Comparison of ENCODE assay signal across 14 mouse cellular contexts in the genomic region with DNA sequence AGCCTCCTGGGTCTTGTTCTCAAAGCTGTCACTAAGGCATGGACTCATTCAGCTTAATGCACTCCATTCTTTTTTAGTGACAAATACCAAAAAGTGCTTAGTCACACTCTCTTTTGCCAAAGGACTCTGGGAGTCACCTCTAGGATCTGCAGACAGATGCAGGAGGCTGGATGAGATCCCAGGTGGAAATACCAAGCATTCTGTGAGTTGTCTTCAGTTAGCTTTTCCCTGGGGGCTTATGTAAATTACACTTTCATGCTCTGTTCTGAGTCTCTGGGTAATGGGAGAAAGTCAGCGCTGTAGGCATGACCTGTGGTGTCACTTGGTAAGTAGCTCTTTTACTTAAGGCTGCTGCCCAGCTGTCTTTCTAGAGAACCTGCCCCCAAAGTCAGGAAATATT. TPM values are rescaled to one million over a fixed set of nuclear protein-coding genes. Genes with fewer than 3 reads are reported as not detected.
DNase-seq lines count a peak whose midpoint lies in the region; ATAC-seq and TF ChIP-seq lines count a peak whose summit lies in the region.
"Had no signal": no experiment of that assay in that cellular context is flagged by ENCODE, and none has a peak within 500 bp of the region (broad histone marks: within the 10 kb centered on the region; RNA-seq: fewer than 3 reads in every experiment).

No protein-coding gene starts in this region.

- no peak overlapping the region for H3K9ac ChIP-seq in heart, embryonic 11.5 days (ENCODE audit: low read depth, low read length)
- no peak overlapping the region for H3K9ac ChIP-seq in lung, postnatal 0 days (replicated peaks; ENCODE audit: low read depth)
- H3K9ac ChIP-seq: hindbrain, embryonic 12.5 days; lung, embryonic 15.5 days had no signal

- no peaks in the 10 kb centered on the region for H3K9me3 ChIP-seq in heart, embryonic 11.5 days (replicated peaks; ENCODE audit: control insufficient read depth, low read length)
- H3K9me3 ChIP-seq in lung, postnatal 0 days (ENCODE audit: low read length) = no peaks in the 10 kb centered on the region
- H3K9me3 ChIP-seq: hindbrain, embryonic 12.5 days; lung, embryonic 15.5 days had no signal

- intact Hi-C loops in left cerebral cortex, postnatal 14 days (cut with DNase I) = no loop called here

- H3K27me3 ChIP-seq in heart, embryonic 11.5 days (ENCODE audit: control insufficient read depth, insufficient read depth, low read length) = no peaks in the 10 kb centered on the region
- no peaks in the 10 kb centered on the region for H3K27me3 ChIP-seq in lung, postnatal 0 days (replicated peaks; ENCODE audit: insufficient read depth, low read length)
- H3K27me3 ChIP-seq: hindbrain, embryonic 12.5 days; lung, embryonic 15.5 days had no signal

- WGBS in heart, embryonic 11.5 days (ENCODE audit: insufficient replicate concordance) = 21% methylated on average over 1 of the region's 1 CpGs
- WGBS in lung, postnatal 0 days = 33% methylated on average over 1 of the region's 1 CpGs

- no peak for ATAC-seq in heart, embryonic 11.5 days (replicated peaks; ENCODE audit: insufficient number of reproducible peaks, low FRiP score, low TSS enrichment)
- ATAC-seq in lung, postnatal 0 days = no peak
- ATAC-seq in activated CD4-positive, CD25-positive, alpha-beta regulatory T cell, adult 4 months = no peak

- TF ChIP-seq CTCF in lung, postnatal 0 days (IDR thresholded peaks at IDR 0.05) = no peak

- peaks cover 3% of the 10 kb centered on the region; the same call in 1 of the 2 replicates for H3K4me1 ChIP-seq in heart, embryonic 11.5 days (ENCODE audit: control insufficient read depth, insufficient read depth, low read length)
- peaks cover 7% of the 10 kb centered on the region; the same call in 1 of the 2 replicates for H3K4me1 ChIP-seq in lung, postnatal 0 days (ENCODE audit: insufficient read depth, low read depth, low read length)

- H3K4me2 ChIP-seq in heart, embryonic 11.5 days = no peak overlapping the region
- H3K4me2 ChIP-seq in lung, postnatal 0 days (replicated peaks; ENCODE audit: low read depth, low read length) = no peak overlapping the region
- H3K4me2 ChIP-seq: hindbrain, embryonic 12.5 days; lung, embryonic 15.5 days had no signal

- no peaks in the 10 kb centered on the region for H3K36me3 ChIP-seq in heart, embryonic 11.5 days (ENCODE audit: control insufficient read depth, insufficient read depth, low read length)
- H3K36me3 ChIP-seq in lung, postnatal 0 days (ENCODE audit: insufficient read depth, low read length) = no peaks in the 10 kb centered on the region
- H3K36me3 ChIP-seq: hindbrain, embryonic 12.5 days; lung, embryonic 15.5 days had no signal

- DNase-seq in heart, adult 11 months = peak; percentile 89
- peak; percentile 21 for DNase-seq in lung, postnatal 0 days (ENCODE audit: low spot score)
- no peak for DNase-seq in lung, postnatal 14 days
- peak; percentile 52 for DNase-seq in R1 (ENCODE audit: low read depth, low spot score)
- peak; percentile 34 for DNase-seq in skeletal muscle tissue, adult 2 months (ENCODE audit: low read depth, low spot score)
- DNase-seq in left cerebral cortex, postnatal 14 days (ENCODE audit: low spot score in 2 of 2) = no peak
- DNase-seq: cerebellum, adult 9-11 months; kidney, adult 9 months; thymus, postnatal 36 days had no signal

- no peak for TF ChIP-seq EP300 in lung, postnatal 0 days (IDR thresholded peaks at IDR 0.05)

- no peak overlapping the region for H3K4me3 ChIP-seq in heart, embryonic 11.5 days (ENCODE audit: low read depth, low read length)
- H3K4me3 ChIP-seq in lung, postnatal 0 days (ENCODE audit: low read depth, low read length) = no peak overlapping the region
- H3K4me3 ChIP-seq: heart, adult 2 months; hindbrain, embryonic 12.5 days; lung, embryonic 15.5 days had no signal

- H3K27ac ChIP-seq in heart, embryonic 11.5 days (ENCODE audit: low read depth, low read length) = no peak overlapping the region
- no peak overlapping the region for H3K27ac ChIP-seq in lung, postnatal 0 days (ENCODE audit: low read length)
- H3K27ac ChIP-seq: heart, adult 2 months; hindbrain, embryonic 12.5 days; lung, embryonic 15.5 days had no signal

RNA-seq across cellular contexts. Expression of gene Usp3, which starts 38.0 kb away (rescaled TPM):
- 45.0 and 47.6 TPM in 2 replicates for polyA plus RNA-seq in heart, embryonic 11.5 days (2014; fragmentation: Nextera tagmentation; extraction: Ambion mirVana)
- 45.9 and 51.8 TPM in 2 replicates for polyA plus RNA-seq in lung, postnatal 0 days (2015; fragmentation: Nextera tagmentation; extraction: Ambion mirVana)
- polyA plus RNA-seq in activated CD4-positive, CD25-positive, alpha-beta regulatory T cell, adult 4 months (2017; shearing (Covaris generic)) = 100 to 1,000 TPM in 1 of 2 experiments, 10 to 100 TPM in 1; 95.5 to 156 TPM
- 10 to 100 TPM; 20.2 to 27.1 TPM for total RNA-seq in left cerebral cortex, postnatal 14 days (2021)

Comparison
In these comparisons a context has a peak if more than half of its experiments do, and no peak if none do; other contexts are left out.
1. DNase-seq: peak in heart, adult 11 months (single experiment), lung, postnatal 0 days (single experiment), R1 (single experiment) and skeletal muscle tissue, adult 2 months (single experiment); none in lung, postnatal 14 days (single experiment) and left cerebral cortex, postnatal 14 days (0 of 2).